In genomic region chr11:108930612-108931011, GRCm38 (mm10) we compare ENCODE assay signal across 14 mouse cellular contexts. TPM values are rescaled to one million over a fixed set of nuclear protein-coding genes. Genes with fewer than 3 reads are reported as not detected.
DNase-seq lines count a peak whose midpoint lies in the region; ATAC-seq and TF ChIP-seq lines count a peak whose summit lies in the region.
"Had no signal": no experiment of that assay in that cellular context is flagged by ENCODE, and none has a peak within 500 bp of the region (broad histone marks: within the 10 kb centered on the region; RNA-seq: fewer than 3 reads in every experiment).

No protein-coding gene starts in this region.

- H3K9ac ChIP-seq in hindbrain, embryonic 13.5 days = peak overlapping the region; percentile 60
- peak overlapping the region; percentile 43 for H3K9ac ChIP-seq in midbrain, embryonic 12.5 days (replicated peaks)

- H3K9me3 ChIP-seq in hindbrain, embryonic 13.5 days = no peaks in the 10 kb centered on the region
- H3K9me3 ChIP-seq in midbrain, embryonic 12.5 days = 0 out of 2 replicates have a peak, but pooled peaks cover 4% of the 10 kb centered on the region

- H3K4me3 ChIP-seq in hindbrain, embryonic 13.5 days = no peak overlapping the region
- H3K4me3 ChIP-seq in midbrain, embryonic 12.5 days = peak overlapping the region; percentile 15
- H3K4me3 ChIP-seq: heart, adult 2 months had no signal

- 35% methylated on average over 2 of the region's 3 CpGs for WGBS in hindbrain, embryonic 13.5 days
- WGBS in midbrain, embryonic 12.5 days = 24% methylated on average over 3 of the region's 3 CpGs

- TF ChIP-seq POLR2A in brain, embryonic 14.5 days (IDR thresholded peaks at IDR 0.05; ENCODE audit: borderline replicate concordance, extremely low read depth, insufficient read depth, insufficient read length, poor library complexity, severe bottlenecking) = no peak

- peaks cover 88% of the 10 kb centered on the region for H3K4me1 ChIP-seq in hindbrain, embryonic 13.5 days (replicated peaks)
- peaks cover 85% of the 10 kb centered on the region for H3K4me1 ChIP-seq in midbrain, embryonic 12.5 days

- 0 out of 2 replicates have a peak, but pooled peaks have one; percentile 29 for ATAC-seq in hindbrain, embryonic 13.5 days (ENCODE audit: low FRiP score)
- no peak for ATAC-seq in midbrain, embryonic 12.5 days (ENCODE audit: low FRiP score, low read depth)

- no peaks in the 10 kb centered on the region for H3K27me3 ChIP-seq in hindbrain, embryonic 13.5 days
- H3K27me3 ChIP-seq in midbrain, embryonic 12.5 days = no peaks in the 10 kb centered on the region

- peak overlapping the region; percentile 93 for H3K4me2 ChIP-seq in hindbrain, embryonic 13.5 days
- H3K4me2 ChIP-seq in midbrain, embryonic 12.5 days (replicated peaks) = peak overlapping the region; percentile 83

- peaks cover 37% of the 10 kb centered on the region for H3K36me3 ChIP-seq in hindbrain, embryonic 13.5 days
- H3K36me3 ChIP-seq in midbrain, embryonic 12.5 days = peaks cover 36% of the 10 kb centered on the region

- peak; percentile 70 for DNase-seq in embryo, embryonic 10 days (ENCODE audit: low spot score)
- no peak for DNase-seq in embryo, embryonic 9.5 days (ENCODE audit: extremely low spot score)
- DNase-seq in brain, embryonic 14.5 days (ENCODE audit: low read depth) = peak; percentile 38
- no peak for DNase-seq in thymus, adult 18-20 months
- DNase-seq in thymus, postnatal 0 days (ENCODE audit: low spot score) = no peak
- no peak for DNase-seq in lung, adult 18-20 months
- DNase-seq: adrenal gland, postnatal 36 days; cerebellum, adult 11 months; heart, adult 2 months; heart, postnatal 36 days; left cerebral cortex, postnatal 4 days; thymus, adult 2 months had no signal

- H3K27ac ChIP-seq in hindbrain, embryonic 13.5 days = peak overlapping the region; percentile 80
- H3K27ac ChIP-seq in midbrain, embryonic 12.5 days (replicated peaks) = peak overlapping the region; percentile 68
- H3K27ac ChIP-seq: heart, adult 2 months had no signal

- no peak for TF ChIP-seq CTCF in brain, embryonic 14.5 days (IDR thresholded peaks at IDR 0.05; ENCODE audit: borderline replicate concordance, extremely low read depth, insufficient read depth, insufficient read length)

RNA-seq across cellular contexts. Expression of gene Axin2, which starts 10.5 kb away (rescaled TPM):
- 32.4 and 42.2 TPM in 2 replicates for polyA plus RNA-seq in brain, embryonic 14.5 days (2012; rRNA removed)
- 10.6 and 13.8 TPM in 2 replicates for polyA plus RNA-seq in hindbrain, embryonic 13.5 days (2015; fragmentation: Nextera tagmentation; extraction: Ambion mirVana)
- polyA plus RNA-seq in midbrain, embryonic 12.5 days (2016; fragmentation: Nextera tagmentation; extraction: Ambion mirVana) = 19.8 and 28.1 TPM in 2 replicates
- polyA plus RNA-seq in thymus, postnatal 0 days (2015; fragmentation: Nextera tagmentation; extraction: Ambion mirVana) = 3.6 TPM in 2 replicates

Comparison
In these comparisons a context has a peak if more than half of its experiments do, and no peak if none do; other contexts are left out.
1. DNase-seq: peak in embryo, embryonic 10 days (single experiment) and brain, embryonic 14.5 days (single experiment); none in embryo, embryonic 9.5 days (single experiment), thymus, adult 18-20 months (0 of 2), thymus, postnatal 0 days (single experiment) and lung, adult 18-20 months (0 of 2).